Mouse (Mus musculus) megakaryocyte, embryonic 14.5 days (primary cell): ENCODE measurements around the gene Srgap3. TPM values are rescaled to one million over a fixed set of nuclear protein-coding genes. Genes with fewer than 3 reads are reported as not detected.
A peak's percentile ranks its signal among the peaks of the same experiment; 100 is the strongest.

ENCODE experiments used
- H3K27me3 ChIP-seq: replicated peaks from 2 replicates; pipeline ENCODE3; 2012; ENCODE audit warnings: inconsistent platforms
- H3K36me3 ChIP-seq: replicated peaks from 2 replicates; pipeline ENCODE3; 2012; ENCODE audit warnings: low read length, inconsistent platforms, mixed read lengths
- H3K4me1 ChIP-seq: 2 replicates; pipeline ENCODE4 v1.6.1; 2012; ENCODE audit warnings: inconsistent platforms
- H3K4me3 ChIP-seq: replicated peaks from 2 replicates; pipeline ENCODE3; 2012; ENCODE audit warnings: moderate library complexity, mild to moderate bottlenecking, inconsistent platforms
- H3K9me3 ChIP-seq: 2 replicates; pipeline ENCODE4 v1.6.1; 2012; ENCODE audit warnings: inconsistent platforms
- FLI1 ChIP-seq: IDR thresholded peaks from 2 replicates; pipeline ENCODE4 v1.6.1; 2012; ENCODE audit warnings: low read length, inconsistent platforms, mixed read lengths
- GATA1 ChIP-seq: IDR thresholded peaks from 3 replicates; pipeline ENCODE4 v1.6.1; 2012; ENCODE audit warnings: mixed read lengths, low read length, inconsistent platforms, borderline replicate concordance
- polyA plus RNA-seq: library from polyadenylated mRNA; stranded (reverse); fragments of >175 nt; gene quantifications from 2 replicates; pipeline ENCODE4 v1.2.3, GENCODE M21; 2012; ENCODE audit warnings: low replicate concordance; ENCODE audit not compliant: insufficient read depth

Srgap3 gene
- polyA plus RNA-seq, 1 experiment = 8.3 TPM

- Histone ChIP-seq H3K4me3 (peak overlapping the region; percentile 57), H3K4me1 (peaks cover 67% of the 10 kb centered on the region), H3K36me3 (peaks cover 13% of the 10 kb centered on the region), H3K9me3 (no peaks in the 10 kb centered on the region), H3K27me3 (no peaks in the 10 kb centered on the region)
- TF ChIP-seq FLI1 (no peak), GATA1 (no peak)
Measured at GRCm38 (mm10) chr6:112972858-112973631, 26.0 kb upstream of the Srgap3 start.

- H3K4me3 ChIP-seq = no peak overlapping the region
- peaks cover 68% of the 10 kb centered on the region for H3K4me1 ChIP-seq
- no peaks in the 10 kb centered on the region for H3K27me3 ChIP-seq
- TF ChIP-seq FLI1 (no peak), GATA1 (no peak)
- H3K36me3 ChIP-seq = peaks cover 12% of the 10 kb centered on the region
- no peaks in the 10 kb centered on the region for H3K9me3 ChIP-seq
Measured at GRCm38 (mm10) chr6:112972127-112972526, 25.1 kb upstream of the Srgap3 start.

DNA sequence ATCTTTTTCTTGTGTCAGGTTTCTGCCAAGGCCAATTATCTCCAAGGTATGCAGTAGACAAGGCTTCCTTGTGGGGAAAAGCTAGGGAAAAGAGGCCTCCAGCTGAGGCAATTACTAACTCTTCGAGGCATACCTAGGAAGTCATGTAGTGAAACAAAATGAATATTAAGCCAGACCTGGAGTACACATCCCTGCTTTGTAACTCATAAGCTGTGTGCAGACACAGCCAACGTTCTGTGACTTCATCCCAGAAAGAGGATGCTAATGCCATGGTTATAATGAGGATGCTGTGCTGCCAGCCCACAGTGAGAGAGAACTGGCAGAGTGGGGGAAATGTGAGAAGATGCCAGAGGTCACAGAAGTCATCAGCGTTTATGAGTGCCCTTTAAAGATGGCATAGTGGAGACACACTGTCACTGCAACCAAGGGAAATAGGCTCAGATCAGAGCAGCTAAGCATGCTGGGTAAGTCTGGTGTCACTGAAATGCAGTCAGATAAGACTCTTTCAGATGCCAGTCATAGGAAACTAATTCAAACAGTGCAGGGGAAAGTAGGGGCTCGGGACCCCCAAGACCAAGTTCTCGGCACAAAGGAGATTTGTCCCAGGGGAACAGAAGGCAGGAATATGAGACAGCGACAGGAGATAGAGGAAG is 24.2 kb upstream of the Srgap3 start:
- no peak for TF ChIP-seq GATA1
- no peak for TF ChIP-seq FLI1
- Histone ChIP-seq H3K36me3 (peaks cover 9% of the 10 kb centered on the region), H3K4me1 (peaks cover 69% of the 10 kb centered on the region), H3K27me3 (no peaks in the 10 kb centered on the region), H3K9me3 (no peaks in the 10 kb centered on the region), H3K4me3 (no peak overlapping the region)

DNA sequence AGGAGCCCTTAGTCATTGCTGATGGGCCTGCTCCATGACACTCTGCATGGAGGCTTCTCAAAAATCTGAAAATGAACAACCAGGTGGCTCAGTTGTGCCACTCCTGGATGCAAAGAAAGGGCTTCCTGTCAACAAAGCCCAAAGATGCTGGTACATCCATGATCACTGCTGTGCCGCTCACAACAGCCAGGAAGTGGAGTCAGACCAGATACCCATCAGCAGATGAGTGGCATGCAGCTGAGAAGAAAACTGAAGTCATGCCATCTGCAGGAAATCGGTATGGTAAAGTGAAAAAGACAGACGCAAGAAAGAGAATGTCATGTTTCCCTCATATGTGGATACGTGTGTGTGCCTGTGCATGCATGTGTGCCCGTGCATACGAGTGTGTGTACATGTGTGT is 20.3 kb upstream of the Srgap3 start:
- TF ChIP-seq GATA1 (no peak), FLI1 (no peak)
- H3K4me1 ChIP-seq = peaks cover 56% of the 10 kb centered on the region
- peaks cover 20% of the 10 kb centered on the region for H3K36me3 ChIP-seq
- H3K4me3 ChIP-seq = peak overlapping the region; percentile 51
- H3K9me3 ChIP-seq = peaks cover 10% of the 10 kb centered on the region; the same call in 1 of the 2 replicates
- H3K27me3 ChIP-seq = peaks cover 2% of the 10 kb centered on the region

GRCm38 (mm10) chr6:112958360-112958759 is 11.3 kb upstream of the Srgap3 start:
- Histone ChIP-seq H3K4me3 (no peak overlapping the region), H3K9me3 (peaks cover 12% of the 10 kb centered on the region), H3K36me3 (peaks cover 11% of the 10 kb centered on the region), H3K4me1 (peaks cover 64% of the 10 kb centered on the region), H3K27me3 (no peaks in the 10 kb centered on the region)
- TF ChIP-seq GATA1 = no peak
- no peak for TF ChIP-seq FLI1

GRCm38 (mm10) chr6:112957583-112958280 is 10.7 kb upstream of the Srgap3 start:
- peaks cover 11% of the 10 kb centered on the region for H3K36me3 ChIP-seq
- peaks cover 12% of the 10 kb centered on the region for H3K9me3 ChIP-seq
- TF ChIP-seq FLI1 = no peak
- TF ChIP-seq GATA1 = no peak

GRCm38 (mm10) chr6:112955773-112956172 is 8.7 kb upstream of the Srgap3 start:
- H3K36me3 ChIP-seq = peaks cover 4% of the 10 kb centered on the region
- H3K4me1 ChIP-seq = peaks cover 76% of the 10 kb centered on the region
- no peaks in the 10 kb centered on the region for H3K27me3 ChIP-seq
- TF ChIP-seq GATA1 (peak; percentile 78; the same call in 1 of the 3 replicates), FLI1 (peak; percentile 34; the same call in 1 of the 2 replicates)
- H3K4me3 ChIP-seq = peak overlapping the region; percentile 62
- H3K9me3 ChIP-seq = peaks cover 3% of the 10 kb centered on the region

More at GRCm38 (mm10) chr6:112957583-112958280, 10.7 kb upstream of the Srgap3 start:
- Histone ChIP-seq H3K4me1 (peaks cover 64% of the 10 kb centered on the region), H3K4me3 (peak overlapping the region; percentile 28), H3K27me3 (no peaks in the 10 kb centered on the region)

GRCm38 (mm10) chr6:112953905-112954304 is 6.8 kb upstream of the Srgap3 start:
- H3K9me3 ChIP-seq = no peaks in the 10 kb centered on the region
- TF ChIP-seq FLI1 = no peak
- TF ChIP-seq GATA1 = no peak
- H3K36me3 ChIP-seq = no peaks in the 10 kb centered on the region
- peak overlapping the region; percentile 57 for H3K4me3 ChIP-seq
- H3K27me3 ChIP-seq = no peaks in the 10 kb centered on the region
- H3K4me1 ChIP-seq = peaks cover 93% of the 10 kb centered on the region

GRCm38 (mm10) chr6:112951254-112951653 is 4.2 kb upstream of the Srgap3 start:
- Histone ChIP-seq H3K4me1 (peaks cover 85% of the 10 kb centered on the region), H3K9me3 (no peaks in the 10 kb centered on the region), H3K36me3 (no peaks in the 10 kb centered on the region), H3K4me3 (no peak overlapping the region), H3K27me3 (no peaks in the 10 kb centered on the region)
- TF ChIP-seq FLI1 (no peak), GATA1 (no peak)
